23 mouse cellular contexts compared by ENCODE assay signal in the genomic region with DNA sequence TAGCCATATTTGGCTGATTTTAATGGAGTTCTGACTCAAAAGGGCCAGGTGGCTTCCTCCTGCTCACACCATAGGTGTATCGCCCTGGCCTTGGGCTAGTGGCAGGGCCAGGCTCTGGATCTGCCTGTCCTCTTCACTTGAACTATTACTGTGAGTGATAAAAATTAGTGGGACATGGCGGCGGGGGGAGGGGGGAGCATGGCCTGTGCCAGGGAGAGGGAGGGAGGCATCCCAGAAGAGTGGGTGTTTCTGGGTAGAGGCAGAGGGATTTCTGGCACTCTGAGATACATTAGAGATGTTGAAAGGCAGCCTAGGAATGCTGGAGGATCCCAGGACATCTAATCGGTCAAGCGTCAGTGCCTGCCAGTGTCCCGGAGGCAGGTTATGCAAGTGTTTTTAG.
DNase-seq lines count a peak whose midpoint lies in the region; ATAC-seq lines count a peak whose summit lies in the region.
"Had no signal": no experiment of that assay in that cellular context is flagged by ENCODE, and none has a peak within 500 bp of the region (broad histone marks: within the 10 kb centered on the region; RNA-seq: fewer than 3 reads in every experiment).

No protein-coding gene starts in this region.

- H3K9me3 ChIP-seq in kidney, embryonic 15.5 days (replicated peaks), result no peaks in the 10 kb centered on the region
- H3K9me3 ChIP-seq in kidney, embryonic 16.5 days (ENCODE audit: low read length), result no peaks in the 10 kb centered on the region
- H3K9me3 ChIP-seq: embryonic facial prominence, embryonic 10.5 days; embryonic facial prominence, embryonic 12.5 days; forebrain, embryonic 10.5 days; forebrain, embryonic 12.5 days had no signal

- H3K9ac ChIP-seq in kidney, embryonic 15.5 days, result no peak overlapping the region
- H3K9ac ChIP-seq in kidney, embryonic 16.5 days (replicated peaks; ENCODE audit: low read length), result no peak overlapping the region
- H3K9ac ChIP-seq: embryonic facial prominence, embryonic 12.5 days; forebrain, embryonic 12.5 days had no signal

- peak; percentile 52 for DNase-seq in Muller cell, postnatal 12 days (ENCODE audit: inconsistent ontology term)
- DNase-seq in fat pad, adult 2 months (ENCODE audit: extremely low read depth, low read depth, low spot score), result peak; percentile 43
- DNase-seq: adrenal gland, adult 2 months; adrenal gland, postnatal 10 days; adrenal gland, postnatal 25 days; cerebellum, adult 11-12 months; cerebellum, adult 2 months; cerebellum, adult 9-10 months; cerebellum, postnatal 10 days; cerebellum, postnatal 25 days had no signal

- no peaks in the 10 kb centered on the region for H3K36me3 ChIP-seq in kidney, embryonic 15.5 days
- no peaks in the 10 kb centered on the region for H3K36me3 ChIP-seq in kidney, embryonic 16.5 days (ENCODE audit: insufficient read depth, low read length)
- H3K36me3 ChIP-seq: embryonic facial prominence, embryonic 10.5 days; embryonic facial prominence, embryonic 12.5 days; forebrain, embryonic 10.5 days; forebrain, embryonic 12.5 days; G1E had no signal

- no peak overlapping the region for H3K4me3 ChIP-seq in kidney, embryonic 15.5 days (replicated peaks)
- no peak overlapping the region for H3K4me3 ChIP-seq in kidney, embryonic 16.5 days (ENCODE audit: low read length)
- H3K4me3 ChIP-seq: embryonic facial prominence, embryonic 10.5 days; embryonic facial prominence, embryonic 12.5 days; forebrain, embryonic 10.5 days; forebrain, embryonic 12.5 days had no signal

- ATAC-seq in kidney, embryonic 15.5 days (replicated peaks; ENCODE audit: low FRiP score), result peak; percentile 52; the same call in 1 of the 2 replicates
- no peak for ATAC-seq in kidney, embryonic 16.5 days (ENCODE audit: low FRiP score, low TSS enrichment)
- ATAC-seq in megakaryocyte-erythroid progenitor cell, adult 5-6 weeks (replicated peaks; ENCODE audit: low FRiP score, low TSS enrichment, poor library complexity, severe bottlenecking), result no peak
- ATAC-seq in cerebellum, adult (ENCODE audit: insufficient number of reproducible peaks, low FRiP score, low TSS enrichment), result no peak
- ATAC-seq: CD4-positive, CD25-positive, alpha-beta regulatory T cell, adult 4 months; forebrain, embryonic 14.5 days; forebrain, embryonic 16.5 days had no signal

- no peaks in the 10 kb centered on the region for H3K4me1 ChIP-seq in kidney, embryonic 15.5 days
- no peaks in the 10 kb centered on the region for H3K4me1 ChIP-seq in kidney, embryonic 16.5 days (ENCODE audit: insufficient read depth, low read length)
- H3K4me1 ChIP-seq: embryonic facial prominence, embryonic 12.5 days had no signal

- 67% methylated on average over 6 of the region's 6 CpGs for WGBS in kidney, embryonic 15.5 days
- 68% methylated on average over 6 of the region's 6 CpGs for WGBS in kidney, embryonic 16.5 days

- no peaks in the 10 kb centered on the region for H3K27me3 ChIP-seq in kidney, embryonic 15.5 days
- no peaks in the 10 kb centered on the region for H3K27me3 ChIP-seq in kidney, embryonic 16.5 days (ENCODE audit: insufficient read depth, low read length)
- H3K27me3 ChIP-seq: CH12.LX; embryonic facial prominence, embryonic 12.5 days; forebrain, embryonic 12.5 days had no signal

- H3K4me2 ChIP-seq in kidney, embryonic 15.5 days, result no peak overlapping the region
- H3K4me2 ChIP-seq in kidney, embryonic 16.5 days (replicated peaks; ENCODE audit: low read depth, low read length), result no peak overlapping the region
- H3K4me2 ChIP-seq: embryonic facial prominence, embryonic 12.5 days; forebrain, embryonic 12.5 days had no signal

- H3K27ac ChIP-seq in kidney, embryonic 15.5 days, result no peak overlapping the region
- no peak overlapping the region for H3K27ac ChIP-seq in kidney, embryonic 16.5 days (ENCODE audit: low read length)
- H3K27ac ChIP-seq: embryonic facial prominence, embryonic 10.5 days; embryonic facial prominence, embryonic 12.5 days; forebrain, embryonic 10.5 days; forebrain, embryonic 12.5 days had no signal
